Mouse (Mus musculus): Measurements from ENCODE around the gene Gm12248.

DNA sequence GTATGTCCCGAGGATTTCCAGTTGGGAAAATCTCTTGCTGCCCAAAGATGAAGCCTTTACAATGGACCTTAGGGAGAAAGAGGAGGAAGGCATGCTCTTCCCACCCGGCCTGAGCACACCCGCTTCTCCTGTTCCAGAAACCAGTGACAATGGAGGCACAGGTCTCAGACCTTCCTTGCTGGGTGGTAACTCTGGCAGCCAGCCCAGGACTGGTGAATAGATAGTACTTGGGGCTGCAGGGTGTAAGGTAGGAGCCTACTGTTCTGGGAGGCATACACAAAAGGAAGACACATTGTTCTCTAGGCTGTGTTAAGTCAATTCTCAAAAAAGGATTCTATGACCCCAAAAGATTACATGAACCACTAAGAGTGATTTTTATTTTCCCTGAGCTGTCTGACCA lies 27.7 kb upstream of the Gm12248 start:
- TF ChIP-seq GATA1 (IDR thresholded peaks at IDR 0.05; ENCODE audit: borderline replicate concordance, low read length): no peak
- no peak for TF ChIP-seq FLI1 (IDR thresholded peaks at IDR 0.05; ENCODE audit: low read length)
